Mouse (Mus musculus) thymus, postnatal 4 days (tissue): ENCODE measurements around the gene Akap6.

ENCODE experiments used
- DNase-seq: peaks from one replicate; pipeline ENCODE4 v3.0.0; 2021

The Akap6 gene

GRCm38 (mm10) chr12:53057606-53058005 lies 358.4 kb downstream of the Akap6 start:
- DNase-seq, result no peak

DNA sequence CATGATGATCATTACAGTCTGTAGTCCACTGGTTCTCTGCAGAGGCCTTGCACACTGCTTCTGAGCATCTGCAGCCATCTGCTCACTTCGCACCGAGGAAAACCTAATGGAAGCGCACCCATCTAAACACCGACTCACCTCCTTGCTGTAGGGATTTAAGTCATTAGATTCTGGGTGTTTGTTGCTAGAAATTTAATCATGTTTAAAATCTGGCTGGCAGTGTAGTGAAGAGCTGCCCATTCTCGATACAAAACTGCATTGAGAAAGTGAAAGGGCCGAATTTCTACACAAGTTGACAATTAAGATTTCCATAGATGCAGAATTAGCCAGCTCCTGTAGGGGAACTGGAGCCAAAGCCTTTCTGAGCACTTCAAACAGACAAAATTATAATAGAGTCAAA lies 361.7 kb downstream of the Akap6 start:
- no peak for DNase-seq

DNA sequence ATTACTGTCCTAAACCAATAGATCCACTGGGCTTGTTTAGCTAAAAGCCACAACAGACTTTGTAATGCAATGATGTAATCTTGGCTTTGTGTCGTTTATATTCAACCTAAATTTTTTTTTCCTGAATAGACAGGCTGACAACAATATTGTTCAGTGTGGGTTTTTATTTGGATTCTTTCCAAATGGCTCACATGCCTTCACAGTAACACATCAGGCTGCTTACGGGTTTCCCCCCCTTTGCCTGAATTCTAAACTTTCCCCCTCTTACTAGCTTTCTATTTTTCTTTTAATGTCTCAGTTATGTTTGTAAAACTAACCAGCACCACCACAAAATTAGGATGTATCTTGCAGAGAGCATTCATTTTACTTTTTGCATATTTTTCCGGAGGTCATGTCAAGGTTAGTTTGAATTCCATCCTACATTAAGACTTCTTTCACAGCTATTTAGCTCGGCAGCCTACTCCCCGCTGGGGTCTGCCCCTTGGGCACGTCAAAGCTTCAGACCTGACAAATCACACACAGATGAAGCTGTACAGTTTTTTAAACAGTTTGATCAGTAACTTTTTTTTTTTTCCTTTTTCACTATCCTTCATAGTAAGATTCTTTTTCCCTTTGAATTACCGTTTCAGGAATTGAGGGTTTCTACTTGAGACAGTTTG lies 362.4 kb downstream of the Akap6 start:
- no peak for DNase-seq

DNA sequence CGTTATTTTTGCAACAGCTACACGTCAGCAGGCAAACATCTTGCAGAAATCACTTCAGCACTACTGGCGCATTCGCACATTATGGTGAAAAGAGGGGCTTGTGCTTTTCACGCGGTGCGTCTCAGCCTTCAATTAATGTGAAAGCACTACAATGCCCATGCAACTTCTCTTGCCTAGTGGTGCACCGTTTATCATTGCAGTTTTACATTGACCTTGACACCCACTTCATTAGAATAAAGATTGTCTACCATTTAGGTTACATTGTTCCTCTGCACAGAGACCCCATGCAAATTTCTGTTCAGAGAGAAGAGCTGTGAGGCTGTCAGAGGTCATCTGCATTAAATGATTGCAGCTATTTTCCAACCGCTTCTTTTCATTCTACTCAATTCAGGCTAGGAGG lies 363.8 kb downstream of the Akap6 start:
- no peak for DNase-seq

DNA sequence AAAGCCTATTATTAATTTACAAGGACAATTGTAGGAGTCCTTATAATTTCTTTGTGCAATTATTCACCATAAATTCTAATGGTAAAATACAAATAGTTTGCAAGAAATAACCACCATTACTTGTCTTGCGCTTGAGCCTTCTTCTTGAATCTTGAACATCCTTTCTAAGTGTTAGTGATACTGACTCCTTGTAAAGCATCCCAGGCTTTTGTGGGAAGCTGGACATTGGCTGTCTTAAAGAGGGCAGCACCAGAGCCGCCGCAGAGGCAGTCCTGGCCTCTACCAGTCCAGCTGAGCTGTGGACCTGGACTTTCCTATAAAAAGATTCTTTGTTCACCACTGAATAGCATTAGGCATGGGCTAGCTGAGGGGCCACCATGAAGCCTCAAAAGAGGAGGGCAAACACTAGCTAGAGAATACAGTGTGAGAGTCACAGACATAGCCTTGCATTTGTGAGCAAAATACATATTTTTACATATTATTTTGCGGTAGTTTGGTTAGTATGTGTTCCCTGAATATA lies 365.1 kb downstream of the Akap6 start:
- DNase-seq, result no peak

- DNase-seq, result no peak
Measured at GRCm38 (mm10) chr12:53065031-53065785, 366.0 kb downstream of the Akap6 start.

DNA sequence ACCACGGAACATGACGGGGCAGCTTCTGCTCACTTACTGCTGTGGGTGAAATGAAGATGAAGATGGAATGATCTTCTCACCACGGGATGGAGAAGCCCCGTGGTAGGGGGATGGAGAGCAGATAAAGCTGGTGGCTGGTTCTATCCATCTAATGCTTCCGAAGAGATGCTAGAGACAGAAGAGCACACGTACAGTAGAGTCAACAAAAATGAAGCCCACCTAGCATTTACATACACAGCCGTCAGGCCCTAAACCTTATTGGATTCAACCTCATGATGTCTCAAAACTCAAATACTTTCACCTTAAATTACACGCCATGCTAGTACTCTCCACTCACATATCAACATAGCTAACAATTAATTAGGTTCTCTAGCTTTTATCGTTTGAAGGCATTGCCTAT lies 367.1 kb downstream of the Akap6 start:
- DNase-seq, result no peak

- DNase-seq, result no peak
Measured at GRCm38 (mm10) chr12:53070907-53071306, 371.7 kb downstream of the Akap6 start.

GRCm38 (mm10) chr12:53076595-53077400 lies 377.6 kb downstream of the Akap6 start:
- no peak for DNase-seq

DNA sequence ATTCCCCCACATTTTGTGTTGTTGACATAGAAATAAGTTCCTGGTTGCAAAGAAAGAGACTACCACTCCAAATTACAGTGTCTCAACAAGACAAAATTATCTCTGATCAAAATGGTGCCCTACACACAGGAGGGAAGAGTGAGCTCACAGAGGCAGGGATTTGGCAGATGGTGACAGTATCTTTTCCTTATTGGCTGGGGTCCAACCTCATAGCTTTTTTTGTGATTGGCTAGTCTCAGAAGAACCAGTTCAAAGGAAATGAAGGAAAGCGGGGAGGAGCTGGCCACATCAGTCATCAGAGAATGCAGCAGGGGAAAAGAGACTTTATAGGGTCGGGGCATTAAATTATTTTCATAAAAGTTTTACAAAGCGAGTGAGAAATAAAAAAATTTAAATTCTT lies 386.6 kb downstream of the Akap6 start:
- DNase-seq, result no peak

DNA sequence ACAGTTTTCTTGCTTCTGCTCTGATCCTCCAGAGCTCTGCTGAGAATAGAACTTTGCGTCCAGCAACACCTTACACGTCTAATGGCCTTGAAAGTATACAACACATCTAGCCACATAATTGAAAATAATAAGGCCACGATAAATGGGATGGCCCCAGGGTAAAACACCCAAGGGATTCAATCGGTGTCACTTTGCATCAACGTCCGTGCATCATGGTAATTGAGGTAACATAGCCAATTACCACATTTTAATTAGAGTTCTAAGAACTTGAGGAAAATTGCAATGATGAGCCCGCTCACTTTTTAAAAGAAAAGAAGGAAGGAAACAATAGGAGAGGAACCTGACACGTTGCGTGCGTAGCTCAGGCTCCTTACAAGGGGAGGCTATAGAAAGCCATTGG lies 413.1 kb downstream of the Akap6 start:
- no peak for DNase-seq

DNA sequence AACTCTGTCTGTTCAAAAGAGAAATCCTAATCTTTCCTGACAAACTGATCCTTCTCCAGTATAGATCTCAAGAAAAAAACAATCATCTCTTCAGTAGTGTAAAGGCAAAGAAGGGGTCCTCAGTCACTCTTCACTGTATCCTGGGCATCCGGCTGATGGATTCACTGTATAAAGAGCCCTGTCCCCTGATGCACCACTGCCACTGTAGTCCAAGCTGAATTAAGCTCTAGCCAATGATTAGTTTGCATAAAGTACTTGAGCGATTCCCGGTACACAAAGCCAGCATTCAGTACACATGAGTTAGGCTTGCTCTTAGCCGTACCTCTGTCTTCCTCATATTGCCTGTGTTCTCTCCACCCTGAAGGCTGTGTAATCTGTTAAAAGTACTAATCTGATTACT lies 420.2 kb downstream of the Akap6 start:
- DNase-seq, result no peak

DNA sequence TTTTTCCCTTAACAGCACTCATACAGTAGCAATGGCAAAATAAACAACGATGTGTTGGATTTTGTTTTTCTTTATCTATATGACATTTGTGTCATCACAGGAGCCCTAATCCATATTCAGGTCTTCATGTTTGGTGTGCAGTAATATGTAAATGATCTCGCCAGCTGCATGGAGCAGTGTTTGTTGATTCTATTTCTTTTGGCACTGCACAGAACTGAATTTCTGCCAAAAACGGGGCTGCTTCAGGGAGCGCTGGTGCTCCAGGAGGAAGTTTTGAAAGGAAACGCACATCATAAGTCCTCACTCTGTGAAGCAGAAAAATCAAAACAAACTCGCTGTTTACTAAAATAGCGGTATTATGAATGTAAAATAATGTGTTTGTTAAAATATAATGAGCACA lies 424.9 kb downstream of the Akap6 start:
- DNase-seq, result no peak

DNA sequence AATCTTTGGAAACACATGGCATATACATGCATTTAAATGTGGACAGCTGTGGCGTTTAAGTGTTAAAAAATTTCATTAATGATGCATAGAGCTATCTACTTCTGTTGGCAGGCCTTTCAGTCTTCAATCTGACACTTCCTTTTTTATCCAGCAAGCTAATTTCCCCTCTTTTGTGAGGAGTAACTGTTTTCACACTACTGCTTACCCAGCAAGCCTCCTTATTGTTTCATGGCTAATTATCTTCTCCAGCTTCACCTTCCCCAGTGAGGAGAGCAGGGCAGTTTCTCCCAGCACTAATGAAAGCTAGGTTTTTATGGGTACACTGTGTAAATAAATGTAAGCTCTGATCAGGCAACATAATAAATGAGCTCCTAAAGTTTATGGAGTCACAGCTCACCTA lies 425.5 kb downstream of the Akap6 start:
- no peak for DNase-seq

GRCm38 (mm10) chr12:53125286-53125685 lies 426.1 kb downstream of the Akap6 start:
- DNase-seq, result no peak

GRCm38 (mm10) chr12:53134196-53134595 lies 435.0 kb downstream of the Akap6 start:
- no peak for DNase-seq

- DNase-seq, result no peak
Measured at GRCm38 (mm10) chr12:53137331-53137730, 438.1 kb downstream of the Akap6 start.

DNA sequence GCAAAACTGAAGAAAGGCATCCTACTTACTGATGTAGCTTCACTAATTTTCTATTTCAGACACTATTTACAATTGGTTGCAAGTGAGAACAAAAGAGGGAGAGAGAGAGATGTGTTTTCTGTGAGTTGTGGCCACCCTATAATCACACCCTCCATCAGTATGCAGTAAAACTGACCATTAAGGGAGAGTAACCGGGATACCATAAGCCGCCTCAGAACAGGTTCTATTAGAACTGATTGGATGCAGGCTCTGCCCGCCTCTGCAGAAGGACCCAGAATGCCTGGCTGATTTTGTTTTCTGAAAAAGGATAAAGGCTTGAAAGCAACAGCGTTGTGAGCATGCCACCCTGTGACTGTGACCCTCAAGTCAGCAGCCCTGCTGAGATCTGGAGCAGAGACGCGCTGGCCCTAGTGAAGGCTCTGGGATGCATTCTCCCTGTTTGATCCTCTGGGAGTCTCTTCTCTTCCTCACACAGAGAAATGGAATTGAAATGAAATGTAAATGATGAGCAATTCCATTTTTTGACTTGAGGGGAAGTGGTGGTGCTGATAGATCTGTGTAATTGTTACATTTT lies 445.0 kb downstream of the Akap6 start:
- DNase-seq, result no peak

- DNase-seq, result no peak
Measured at GRCm38 (mm10) chr12:53144760-53145159, 445.6 kb downstream of the Akap6 start.

- no peak for DNase-seq
Measured at GRCm38 (mm10) chr12:53145516-53145915, 446.3 kb downstream of the Akap6 start.

- no peak for DNase-seq
Measured at GRCm38 (mm10) chr12:53146460-53147050, 447.4 kb downstream of the Akap6 start.

DNA sequence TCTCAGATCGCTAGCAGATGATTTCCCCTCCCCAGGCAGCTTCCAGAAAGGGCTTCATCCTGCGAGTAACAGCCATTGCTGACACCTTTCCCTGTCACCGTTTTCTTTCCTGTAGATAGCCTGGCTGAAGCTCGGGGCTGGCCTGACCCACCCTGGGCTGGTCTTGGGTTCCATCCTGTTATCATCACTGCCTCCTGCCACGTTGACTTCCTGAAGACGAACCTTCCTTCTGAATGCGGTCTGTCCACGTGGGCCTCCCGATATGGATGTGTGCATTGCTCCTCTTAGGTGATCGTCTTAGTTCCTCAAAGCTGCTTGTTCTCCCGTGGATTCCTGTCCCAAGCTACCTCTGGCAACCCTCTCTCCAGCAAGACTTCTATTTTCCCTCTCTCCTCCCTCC lies 448.5 kb downstream of the Akap6 start:
- DNase-seq, result no peak
